Mouse (Mus musculus) CD4-positive naive resting alpha-beta T cell, adult 76 days (primary cell): ENCODE data around the gene Srsf12. TPM values are rescaled to one million over a fixed set of nuclear protein-coding genes. Genes with fewer than 3 reads are reported as not detected.

Source experiments
- total RNA-seq: library from RNA; stranded (reverse); gene quantifications from one replicate; pipeline ENCODE4 v1.2.4, GENCODE M21; 2023

The Srsf12 gene
- total RNA-seq = 1.3 TPM

GRCm38 (mm10) chr4:33208881-33209841 is at the start of gene Srsf12:
Gene Srsf12 (plus strand): TSS chr4:33208991.

GRCm38 (mm10) chr4:33189735-33190036 is 19.1 kb upstream of the Srsf12 start, which contains the start of gene Pm20d2:
Gene Pm20d2 (minus strand): TSS chr4:33189737.

Other genes with a start within 250 kb of the Srsf12 start
- gene Rragd, start 226.0 kb upstream of the Srsf12 start, total RNA-seq = 4.2 TPM
- 124 TPM for gene Ube2j1, start 177.6 kb upstream of the Srsf12 start, total RNA-seq
- gene Gabrr2, start 146.0 kb upstream of the Srsf12 start, total RNA-seq = 7.3 TPM
- not detected for gene Gabrr1, start 76.5 kb upstream of the Srsf12 start, total RNA-seq
- not detected for gene Pm20d2, start 19.3 kb upstream of the Srsf12 start, total RNA-seq
- 1,139 TPM for gene Pnrc1, start 81.2 kb downstream of the Srsf12 start, total RNA-seq
- 87.1 TPM for gene Rngtt, start 101.3 kb downstream of the Srsf12 start, total RNA-seq